ENCODE assay signal across 10 mouse cellular contexts in the genomic region with DNA sequence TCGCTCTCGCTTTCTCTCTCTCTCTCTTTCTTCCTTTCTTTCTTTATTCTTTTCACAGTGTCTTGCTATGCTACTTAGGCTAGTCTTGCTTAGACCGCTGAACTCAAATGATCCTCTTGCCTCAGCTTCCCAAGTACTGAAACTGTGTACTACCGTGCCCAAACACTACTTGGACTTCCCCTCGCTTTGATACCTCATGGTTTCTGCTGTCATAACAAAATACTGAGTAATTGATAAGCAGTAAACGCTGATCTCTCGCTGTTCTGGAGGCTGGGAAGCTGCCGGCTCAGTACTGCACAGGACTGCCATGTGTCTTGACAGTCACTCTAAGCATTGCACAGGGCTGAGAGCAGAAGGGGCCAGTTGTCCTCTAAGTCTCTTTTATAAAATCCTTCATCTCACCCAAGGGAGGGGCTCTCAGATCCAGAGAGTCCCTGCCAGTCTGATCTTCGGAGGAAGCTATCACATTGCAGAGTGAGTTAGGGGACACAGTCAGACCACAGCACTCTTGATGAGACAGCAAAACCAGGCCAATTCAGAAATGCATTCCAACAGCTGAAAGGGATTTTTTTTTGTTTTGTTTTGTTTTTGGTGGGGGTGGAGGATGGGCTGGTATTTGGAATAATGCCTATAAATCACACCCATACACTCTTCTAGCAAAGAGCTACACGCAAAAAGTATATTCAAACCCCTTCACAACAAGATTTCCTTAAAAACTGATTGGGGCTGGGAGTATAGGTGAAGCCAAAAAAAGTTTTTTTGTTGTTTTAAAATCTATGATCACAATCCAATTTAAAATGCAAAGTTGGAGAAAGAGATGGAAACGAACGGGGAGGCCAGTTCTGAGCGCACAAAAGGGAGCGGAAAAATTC. TPM values are rescaled to one million over a fixed set of nuclear protein-coding genes. Genes with fewer than 3 reads are reported as not detected.
DNase-seq lines count a peak whose midpoint lies in the region; ATAC-seq and TF ChIP-seq lines count a peak whose summit lies in the region.
"Had no signal": no experiment of that assay in that cellular context is flagged by ENCODE, and none has a peak within 500 bp of the region (broad histone marks: within the 10 kb centered on the region; RNA-seq: fewer than 3 reads in every experiment).

No protein-coding gene starts in this region.

- no peak for TF ChIP-seq CTCF in lung, embryonic 14.5 days (IDR thresholded peaks at IDR 0.05; ENCODE audit: low read depth)

- peaks cover 16% of the 10 kb centered on the region for H3K4me1 ChIP-seq in heart, embryonic 16.5 days (ENCODE audit: control insufficient read depth, insufficient read depth, low read length)
- H3K4me1 ChIP-seq in lung, embryonic 14.5 days (ENCODE audit: insufficient read depth) = peaks cover 3% of the 10 kb centered on the region; the same call in 1 of the 2 replicates
- H3K4me1 ChIP-seq in hindbrain, embryonic 16.5 days (ENCODE audit: control insufficient read depth, insufficient read depth, low read depth, low read length) = no peaks in the 10 kb centered on the region

- no peaks in the 10 kb centered on the region for H3K36me3 ChIP-seq in heart, embryonic 16.5 days (ENCODE audit: control insufficient read depth, insufficient read depth)
- H3K36me3 ChIP-seq in lung, embryonic 14.5 days (ENCODE audit: insufficient read depth) = no peaks in the 10 kb centered on the region
- H3K36me3 ChIP-seq in hindbrain, embryonic 16.5 days (ENCODE audit: control insufficient read depth, insufficient read depth, low read length) = no peaks in the 10 kb centered on the region

- peak overlapping the region; percentile 64; the same call in 1 of the 2 replicates for H3K27ac ChIP-seq in heart, embryonic 16.5 days (ENCODE audit: low read length)
- H3K27ac ChIP-seq in lung, embryonic 14.5 days (ENCODE audit: low read depth) = no peak overlapping the region
- no peak overlapping the region for H3K27ac ChIP-seq in hindbrain, embryonic 16.5 days (ENCODE audit: low read depth, low read length)

- no peak overlapping the region for H3K4me2 ChIP-seq in heart, embryonic 16.5 days (ENCODE audit: low read depth, low read length)
- no peak overlapping the region for H3K4me2 ChIP-seq in lung, embryonic 14.5 days
- no peak overlapping the region for H3K4me2 ChIP-seq in hindbrain, embryonic 16.5 days (ENCODE audit: low read length)

- ATAC-seq in heart, embryonic 16.5 days (replicated peaks; ENCODE audit: extremely low read depth, insufficient read depth, low FRiP score) = no peak
- peak; percentile 52; the same call in 1 of the 2 replicates for ATAC-seq in lung, embryonic 14.5 days (ENCODE audit: insufficient read depth)
- 0 out of 2 replicates have a peak, but pooled peaks have one; percentile 20 for ATAC-seq in hindbrain, embryonic 16.5 days

- no peak overlapping the region for H3K9ac ChIP-seq in heart, embryonic 16.5 days (ENCODE audit: low read length)
- no peak overlapping the region for H3K9ac ChIP-seq in lung, embryonic 14.5 days
- no peak overlapping the region for H3K9ac ChIP-seq in hindbrain, embryonic 16.5 days (ENCODE audit: low read depth, low read length)

- no peaks in the 10 kb centered on the region for H3K27me3 ChIP-seq in heart, embryonic 16.5 days (ENCODE audit: control insufficient read depth, insufficient read depth, low read length)
- no peaks in the 10 kb centered on the region for H3K27me3 ChIP-seq in lung, embryonic 14.5 days (ENCODE audit: insufficient read depth, low read length)
- no peaks in the 10 kb centered on the region for H3K27me3 ChIP-seq in hindbrain, embryonic 16.5 days (replicated peaks; ENCODE audit: control insufficient read depth, insufficient read depth, low read length)

- peak; percentile 19 for DNase-seq in embryo, embryonic 11 days
- no peak for DNase-seq in embryo, embryonic 9.5 days (ENCODE audit: extremely low spot score)
- DNase-seq in heart, adult 18-20 months = no peak
- no peak for DNase-seq in lung, embryonic 14.5 days
- no peak for DNase-seq in lung, adult 18-20 months
- DNase-seq in right cerebral cortex, postnatal 4 days = no peak
- DNase-seq: adrenal gland, adult 8-10 months; left cerebral cortex, postnatal 4 days had no signal

- 57% methylated on average over 14 of the region's 14 CpGs for WGBS in heart, embryonic 16.5 days
- 49% methylated on average over 14 of the region's 14 CpGs for WGBS in lung, embryonic 14.5 days
- 48% methylated on average over 14 of the region's 14 CpGs for WGBS in hindbrain, embryonic 16.5 days

- H3K9me3 ChIP-seq in heart, embryonic 16.5 days (replicated peaks; ENCODE audit: control insufficient read depth, low read length) = no peaks in the 10 kb centered on the region
- H3K9me3 ChIP-seq in lung, embryonic 14.5 days (ENCODE audit: low read depth, low read length) = no peaks in the 10 kb centered on the region
- H3K9me3 ChIP-seq in hindbrain, embryonic 16.5 days (ENCODE audit: control insufficient read depth, low read length) = no peaks in the 10 kb centered on the region

- no peak overlapping the region for H3K4me3 ChIP-seq in heart, embryonic 16.5 days (ENCODE audit: low read length)
- no peak overlapping the region for H3K4me3 ChIP-seq in lung, embryonic 14.5 days (ENCODE audit: low read depth, low read length)
- H3K4me3 ChIP-seq in hindbrain, embryonic 16.5 days (ENCODE audit: low read length) = no peak overlapping the region

RNA-seq across cellular contexts. Expression of gene Cnn3, which starts 8.7 kb away (rescaled TPM):
- 370 and 406 TPM in 2 replicates for polyA plus RNA-seq in heart, embryonic 16.5 days (2015; fragmentation: Nextera tagmentation; extraction: Ambion mirVana)
- 10 to 100 TPM; 37.4 to 41.5 TPM for total RNA-seq in heart, adult 18-20 months (2021)
- polyA plus RNA-seq in lung, embryonic 14.5 days (2014; fragmentation: Nextera tagmentation; extraction: Ambion mirVana) = 671 and 678 TPM in 2 replicates
- 395 and 417 TPM in 2 replicates for polyA plus RNA-seq in hindbrain, embryonic 16.5 days (2015; fragmentation: Nextera tagmentation; extraction: Ambion mirVana)
